Mouse (Mus musculus) heart, embryonic 11.5 days (tissue): ENCODE data around the gene Trim69. TPM values are rescaled to one million over a fixed set of nuclear protein-coding genes. Genes with fewer than 3 reads are reported as not detected.

Experiments
- ATAC-seq: fragments of 200-750 bp; cut with Nextera tagmentation; replicated peaks from 2 replicates; pipeline ENCODE4 v1.8.0; 2017; ENCODE audit warnings: moderate library complexity; ENCODE audit not compliant: insufficient number of reproducible peaks, low FRiP score, low TSS enrichment
- H3K27ac ChIP-seq: fragments of 300-500 bp; sonication (generic); 2 replicates; pipeline ENCODE4 v1.5.1; 2014; ENCODE audit warnings: mild to moderate bottlenecking, low read depth, low read length
- H3K27me3 ChIP-seq: fragments of 300-500 bp; sonication (generic); 2 replicates; pipeline ENCODE4 v1.6.1; 2014; ENCODE audit warnings: mild to moderate bottlenecking, low read length, mixed read lengths; ENCODE audit not compliant: control insufficient read depth, insufficient read depth
- H3K36me3 ChIP-seq: fragments of 300-500 bp; sonication (generic); 2 replicates; pipeline ENCODE4 v1.6.1; 2014; ENCODE audit warnings: mild to moderate bottlenecking, low read length, moderate library complexity, mixed read lengths; ENCODE audit not compliant: control insufficient read depth, insufficient read depth
- H3K4me1 ChIP-seq: fragments of 300-500 bp; sonication (generic); 2 replicates; pipeline ENCODE4 v1.6.1; 2014; ENCODE audit warnings: low read length; ENCODE audit not compliant: control insufficient read depth, insufficient read depth
- H3K4me2 ChIP-seq: fragments of 300-500 bp; sonication (generic); 2 replicates; pipeline ENCODE4 v1.6.1; 2014; ENCODE audit warnings: mild to moderate bottlenecking, moderate library complexity
- H3K4me3 ChIP-seq: fragments of 300-500 bp; sonication (generic); 2 replicates; pipeline ENCODE4 v1.5.1; 2014; ENCODE audit warnings: low read depth, low read length
- H3K9ac ChIP-seq: fragments of 300-500 bp; sonication (generic); 2 replicates; pipeline ENCODE4 v1.6.1; 2014; ENCODE audit warnings: mild to moderate bottlenecking, low read depth, low read length, moderate library complexity
- H3K9me3 ChIP-seq: fragments of 300-500 bp; sonication (generic); replicated peaks from 2 replicates; pipeline ENCODE4 v1.6.1; 2016; ENCODE audit warnings: low read length; ENCODE audit not compliant: control insufficient read depth
- WGBS: fragments of 180-500 bp; shearing (Covaris S2); extraction: QIAGEN DNeasy Blood & Tissue Kit; methylation state at CpG from one replicate; pipeline ENCODE4 v1.1.7; 2014; ENCODE audit not compliant: insufficient replicate concordance; 5-methylcytosine and 5-hydroxymethylcytosine counted together
- polyA plus RNA-seq: library from polyadenylated mRNA; unstranded; fragments of >200 nt; fragmentation: Nextera tagmentation; extraction: Ambion mirVana; gene quantifications from 2 replicates; pipeline ENCODE4 v1.2.1, GENCODE M21; 2014

Trim69 gene
- polyA plus RNA-seq, 1 experiment from 2014 or later: 0.14 TPM

DNA sequence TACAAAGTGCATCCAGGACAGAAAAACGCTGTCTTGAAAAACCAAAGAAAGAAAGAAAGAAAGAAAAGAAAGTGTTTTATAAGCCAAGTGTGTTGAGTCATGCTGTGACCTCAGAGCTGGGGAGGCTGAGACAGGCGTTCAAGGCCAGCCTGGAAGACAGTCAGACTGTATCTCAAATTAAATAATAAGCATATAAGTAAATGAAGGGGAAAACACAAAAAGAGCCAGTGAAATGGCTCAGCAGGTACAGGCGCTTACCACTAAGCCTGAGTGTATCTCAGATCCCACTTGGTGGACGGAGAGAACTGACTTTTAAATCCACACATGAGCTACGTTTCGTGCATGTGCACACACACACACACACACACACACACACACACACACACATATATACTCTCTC lies 11.2 kb upstream of the Trim69 start:
- Histone ChIP-seq H3K36me3 (no peaks in the 10 kb centered on the region), H3K27me3 (no peaks in the 10 kb centered on the region), H3K9me3 (no peaks in the 10 kb centered on the region), H3K27ac (no peak overlapping the region), H3K9ac (no peak overlapping the region), H3K4me1 (peaks cover 5% of the 10 kb centered on the region), H3K4me2 (peak overlapping the region; percentile 81; the same call in 1 of the 2 replicates), H3K4me3 (no peak overlapping the region)
- 86% methylated on average over 6 of the region's 6 CpGs for WGBS
- ATAC-seq: no peak

DNA sequence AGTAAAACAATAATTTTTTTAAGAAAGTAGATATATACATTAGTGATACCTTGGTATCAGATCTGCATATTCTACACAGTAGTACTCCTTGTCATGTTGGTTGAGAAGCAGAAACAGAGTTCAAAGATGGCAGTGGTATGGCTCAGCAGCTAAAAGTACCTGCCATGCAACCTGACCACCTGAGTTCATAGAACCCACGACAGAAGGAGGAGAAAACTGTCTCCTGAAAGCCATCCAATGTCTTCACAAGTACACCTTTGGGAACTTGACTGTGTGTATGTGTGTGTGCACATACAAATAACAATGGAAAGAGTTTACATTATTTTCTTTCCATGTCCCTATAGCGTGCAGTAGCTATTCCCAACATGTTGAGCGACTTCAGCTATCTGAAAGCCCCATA lies 10.8 kb upstream of the Trim69 start:
- Histone ChIP-seq H3K27me3 (no peaks in the 10 kb centered on the region), H3K9ac (no peak overlapping the region), H3K9me3 (no peaks in the 10 kb centered on the region), H3K27ac (no peak overlapping the region), H3K4me2 (no peak overlapping the region), H3K4me3 (no peak overlapping the region), H3K36me3 (no peaks in the 10 kb centered on the region), H3K4me1 (peaks cover 5% of the 10 kb centered on the region)
- WGBS: 72% methylated on average over 3 of the region's 3 CpGs
- no peak for ATAC-seq

DNA sequence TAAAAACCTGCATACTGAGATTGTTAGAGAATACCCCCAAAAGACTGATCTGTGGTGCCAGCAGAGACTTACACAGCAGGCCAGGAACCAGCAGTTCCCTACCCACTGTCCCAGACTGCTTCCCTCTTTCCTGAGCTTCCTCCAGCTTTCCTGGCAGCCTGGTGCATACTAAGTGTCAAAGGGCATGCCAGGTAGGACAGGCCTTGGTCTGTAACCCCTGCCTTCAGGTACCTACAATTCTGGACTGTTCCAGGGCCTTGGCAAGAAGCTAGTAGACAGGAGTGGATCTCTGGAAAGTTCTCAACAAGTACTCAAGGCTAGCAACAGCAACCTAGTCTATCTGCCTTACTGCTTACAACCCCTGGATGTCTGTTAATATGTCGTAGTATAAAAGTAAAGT lies 9.3 kb upstream of the Trim69 start:
- H3K4me1 ChIP-seq: peaks cover 5% of the 10 kb centered on the region
- H3K4me2 ChIP-seq: no peak overlapping the region
- no peak overlapping the region for H3K27ac ChIP-seq
- H3K4me3 ChIP-seq: no peak overlapping the region
- no peaks in the 10 kb centered on the region for H3K27me3 ChIP-seq
- H3K36me3 ChIP-seq: no peaks in the 10 kb centered on the region
- no peak overlapping the region for H3K9ac ChIP-seq
- H3K9me3 ChIP-seq: no peaks in the 10 kb centered on the region
- 76% methylated on average over 1 of the region's 1 CpGs for WGBS
- ATAC-seq: no peak

DNA sequence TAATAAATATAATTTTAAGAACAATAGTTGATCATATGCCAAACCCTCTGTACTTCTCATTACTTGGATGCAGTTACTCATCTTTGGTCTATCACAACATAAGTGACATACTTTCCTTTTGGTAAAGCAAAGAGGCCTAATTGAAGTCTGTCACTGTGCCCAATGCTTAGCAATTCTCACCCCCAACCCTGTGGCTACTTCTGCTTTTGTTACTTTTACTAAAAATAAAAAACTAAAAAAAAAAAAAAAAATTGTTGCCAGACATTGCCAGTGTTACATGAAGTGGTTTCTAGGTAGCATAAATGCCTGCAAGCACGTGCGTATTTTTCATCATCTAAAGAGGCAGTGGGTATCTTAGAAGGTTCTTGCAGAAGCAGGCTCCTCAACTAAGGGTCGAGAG lies 7.7 kb upstream of the Trim69 start:
- WGBS: 83% methylated on average over 3 of the region's 3 CpGs
- Histone ChIP-seq H3K9ac (no peak overlapping the region), H3K4me1 (peaks cover 5% of the 10 kb centered on the region), H3K27ac (no peak overlapping the region), H3K4me2 (no peak overlapping the region), H3K4me3 (no peak overlapping the region), H3K9me3 (no peaks in the 10 kb centered on the region), H3K27me3 (no peaks in the 10 kb centered on the region), H3K36me3 (no peaks in the 10 kb centered on the region)
- no peak for ATAC-seq

DNA sequence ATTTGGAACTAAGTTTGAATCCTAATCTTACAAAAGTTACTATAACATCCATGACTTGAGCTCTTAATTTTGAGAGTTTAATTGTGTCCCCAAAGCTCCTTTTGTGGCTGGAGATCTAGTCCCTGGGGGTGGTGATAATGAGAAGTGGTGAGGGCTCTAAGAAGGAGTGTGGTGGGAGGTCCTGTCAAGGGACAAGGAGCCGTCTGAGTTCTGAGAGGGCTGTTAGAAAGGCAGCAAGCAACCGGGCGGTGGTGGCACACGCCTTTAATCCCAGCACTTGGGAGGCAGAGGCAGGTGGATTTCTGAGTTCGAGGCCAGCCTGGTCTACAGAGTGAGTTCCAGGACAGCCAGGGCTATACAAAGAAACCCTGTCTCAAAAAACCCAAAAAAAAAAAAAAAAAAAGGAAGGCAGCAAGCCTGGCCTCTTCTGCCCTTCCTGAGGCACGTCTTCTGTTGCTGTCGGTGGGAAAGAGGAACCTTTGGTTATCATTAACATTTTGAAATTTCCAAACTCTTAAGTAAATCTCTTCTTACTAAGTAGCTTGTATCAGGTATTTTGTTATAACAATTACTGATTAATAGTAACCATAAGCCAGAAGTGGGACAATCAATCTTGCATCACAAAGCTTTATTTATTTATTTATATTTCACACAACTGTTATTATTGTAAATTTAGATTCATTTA lies 6.7 kb upstream of the Trim69 start:
- Histone ChIP-seq H3K4me3 (no peak overlapping the region), H3K9me3 (no peaks in the 10 kb centered on the region), H3K27me3 (no peaks in the 10 kb centered on the region), H3K27ac (no peak overlapping the region), H3K4me2 (no peak overlapping the region), H3K9ac (no peak overlapping the region), H3K36me3 (no peaks in the 10 kb centered on the region), H3K4me1 (peaks cover 5% of the 10 kb centered on the region)
- ATAC-seq: no peak
- 81% methylated on average over 7 of the region's 7 CpGs for WGBS

DNA sequence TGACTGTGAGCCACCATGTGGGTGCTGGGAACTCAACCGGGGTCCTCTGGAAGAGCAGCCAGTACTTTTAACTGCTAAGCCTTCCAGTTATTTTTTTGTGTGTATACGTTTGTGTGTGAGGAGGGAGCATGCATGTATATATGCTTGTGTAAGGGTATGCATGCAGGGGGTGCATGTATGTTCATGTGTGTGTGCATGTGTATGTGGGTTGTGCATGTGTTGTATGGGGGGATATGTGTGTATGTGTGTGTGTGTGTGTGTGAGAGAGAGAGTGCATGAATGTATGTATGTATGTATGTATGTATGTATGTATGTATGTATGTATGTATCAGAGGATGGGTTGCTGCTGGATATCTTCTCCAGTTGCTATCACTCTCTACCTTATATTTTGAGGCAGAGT lies 6.0 kb upstream of the Trim69 start:
- H3K9me3 ChIP-seq: no peaks in the 10 kb centered on the region
- H3K27ac ChIP-seq: no peak overlapping the region
- 92% methylated on average over 2 of the region's 2 CpGs for WGBS
- no peak overlapping the region for H3K4me3 ChIP-seq
- H3K36me3 ChIP-seq: no peaks in the 10 kb centered on the region
- ATAC-seq: no peak
- H3K4me2 ChIP-seq: no peak overlapping the region
- no peaks in the 10 kb centered on the region for H3K27me3 ChIP-seq
- H3K4me1 ChIP-seq: 0 out of 2 replicates have a peak, but pooled peaks cover 4% of the 10 kb centered on the region
- H3K9ac ChIP-seq: no peak overlapping the region

DNA sequence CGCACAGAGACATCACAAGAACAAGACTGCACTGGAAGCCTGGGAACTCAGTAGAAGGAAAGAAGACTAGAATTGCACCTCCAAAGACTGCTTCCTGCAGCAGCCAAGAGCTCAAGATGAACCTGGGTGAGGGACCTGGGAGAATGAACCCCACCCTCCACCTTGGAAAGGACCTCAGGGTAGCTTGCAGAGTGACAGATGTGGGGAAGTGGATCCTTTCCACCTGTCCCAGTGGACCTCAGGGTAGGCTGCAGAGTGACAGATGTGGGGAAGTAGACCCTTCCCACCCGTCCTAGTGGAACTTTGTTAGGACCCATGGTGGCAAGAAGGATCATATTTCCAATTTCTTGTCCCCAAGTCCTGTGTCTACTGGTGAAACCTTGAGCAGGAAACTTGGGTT lies 5.2 kb upstream of the Trim69 start:
- no peak overlapping the region for H3K9ac ChIP-seq
- H3K27me3 ChIP-seq: no peaks in the 10 kb centered on the region
- H3K4me3 ChIP-seq: no peak overlapping the region
- H3K4me1 ChIP-seq: 0 out of 2 replicates have a peak, but pooled peaks cover 4% of the 10 kb centered on the region
- 79% methylated on average over 2 of the region's 2 CpGs for WGBS
- H3K36me3 ChIP-seq: no peaks in the 10 kb centered on the region
- no peaks in the 10 kb centered on the region for H3K9me3 ChIP-seq
- H3K27ac ChIP-seq: no peak overlapping the region
- no peak for ATAC-seq
- H3K4me2 ChIP-seq: no peak overlapping the region

DNA sequence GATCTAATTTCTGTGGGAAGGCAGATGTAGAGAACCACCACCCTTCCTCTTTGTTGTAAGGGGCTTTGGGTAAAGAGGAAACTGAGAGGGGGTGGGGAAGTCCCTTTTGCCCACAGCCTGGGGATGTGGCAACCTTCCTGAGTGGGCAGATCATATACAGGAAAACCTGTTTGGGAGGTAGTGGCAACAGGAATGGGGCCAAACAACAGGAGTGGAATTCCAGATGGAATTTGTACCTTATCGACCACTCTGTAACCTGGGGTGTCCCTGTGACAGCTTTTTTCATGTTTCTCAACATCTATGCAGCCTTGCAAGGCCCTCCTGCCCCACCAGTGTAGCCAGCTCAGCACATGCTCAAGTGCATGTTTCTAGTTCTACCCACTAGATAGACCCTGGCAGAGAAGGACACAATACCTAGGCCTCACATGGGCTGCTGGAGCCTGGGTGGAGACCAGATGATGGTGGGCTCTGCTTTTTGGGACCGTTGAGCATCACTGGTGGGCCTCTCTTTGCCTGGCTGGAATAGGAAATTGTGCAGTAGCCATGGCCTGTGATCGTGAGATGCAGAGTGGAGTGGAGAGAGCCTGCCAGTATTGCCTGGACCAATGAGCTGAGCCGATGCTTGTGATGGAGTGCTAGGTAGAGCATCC lies 4.3 kb upstream of the Trim69 start:
- Histone ChIP-seq H3K4me2 (no peak overlapping the region), H3K9me3 (no peaks in the 10 kb centered on the region), H3K9ac (no peak overlapping the region), H3K36me3 (no peaks in the 10 kb centered on the region), H3K4me1 (0 out of 2 replicates have a peak, but pooled peaks cover 4% of the 10 kb centered on the region), H3K4me3 (no peak overlapping the region), H3K27ac (no peak overlapping the region), H3K27me3 (no peaks in the 10 kb centered on the region)
- 83% methylated on average over 4 of the region's 4 CpGs for WGBS
- ATAC-seq: no peak

DNA sequence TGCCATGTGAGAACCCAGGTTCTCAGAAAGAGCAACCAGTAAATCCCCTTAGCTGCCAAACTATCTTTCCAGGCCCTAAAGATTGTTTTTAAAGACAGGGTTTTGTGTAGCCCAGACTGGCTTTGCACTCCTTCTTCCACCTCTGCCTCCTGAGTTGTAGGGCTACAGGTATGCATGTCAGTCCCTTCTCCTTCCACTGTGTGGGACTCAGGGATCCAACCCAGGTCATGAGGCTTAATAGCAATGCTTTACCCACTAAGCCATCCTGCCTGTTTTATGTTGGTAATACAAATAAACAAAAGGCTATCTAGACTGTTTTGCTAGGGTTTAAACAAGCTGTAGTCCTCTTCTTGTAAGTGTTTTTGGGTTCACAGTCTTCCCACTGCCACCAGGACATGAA lies 2.9 kb upstream of the Trim69 start:
- Histone ChIP-seq H3K9me3 (no peaks in the 10 kb centered on the region), H3K4me2 (no peak overlapping the region), H3K27ac (no peak overlapping the region)

More for the DNA sequence above, 2.9 kb upstream of the Trim69 start:
- Histone ChIP-seq H3K9ac (no peak overlapping the region), H3K36me3 (no peaks in the 10 kb centered on the region), H3K4me1 (0 out of 2 replicates have a peak, but pooled peaks cover 4% of the 10 kb centered on the region), H3K27me3 (no peaks in the 10 kb centered on the region), H3K4me3 (no peak overlapping the region)
- no peak for ATAC-seq
